Mouse (Mus musculus) spleen, postnatal 36 days (tissue): ENCODE data around the gene Mepce.

Source experiments
- DNase-seq, 2 experiments: peaks; one replicate each; pipeline ENCODE4 v3.0.0; 2022; ENCODE audit warnings: low spot score in 2 of 2, mixed read lengths in 1 of 2

The Mepce gene

GRCm38 (mm10) chr5:137788171-137788570 lies 716 bp upstream of the Mepce start:
- peak in 1 of 2 experiments; percentile 40 for DNase-seq

- peak; percentile 99 to 100 for DNase-seq
Measured at GRCm38 (mm10) chr5:137786109-137786942, 1.1 kb downstream of the Mepce start.

GRCm38 (mm10) chr5:137785164-137786031 lies 2.1 kb downstream of the Mepce start:
- DNase-seq, result peak; percentile 37 to 68

- no peak for DNase-seq
Measured at GRCm38 (mm10) chr5:137784546-137784945, 2.9 kb downstream of the Mepce start.

GRCm38 (mm10) chr5:137783901-137784540 lies 3.4 kb downstream of the Mepce start:
- DNase-seq, result no peak

GRCm38 (mm10) chr5:137782776-137783522 lies 4.5 kb downstream of the Mepce start:
- DNase-seq, result no peak

- no peak for DNase-seq
Measured at GRCm38 (mm10) chr5:137781661-137782060, 5.8 kb downstream of the Mepce start.

- DNase-seq, result peak; percentile 44 to 46
Measured at GRCm38 (mm10) chr5:137779053-137779933, 8.2 kb downstream of the Mepce start.

- DNase-seq, result peak; percentile 94 to 95
Measured at GRCm38 (mm10) chr5:137778635-137779034, 8.8 kb downstream of the Mepce start, which contains the start of gene Ppp1r35. Gene Ppp1r35 (plus strand): TSS chr5:137778849.

GRCm38 (mm10) chr5:137777267-137777845 lies 10.1 kb downstream of the Mepce start:
- no peak for DNase-seq

- peak in 1 of 2 experiments; percentile 37 for DNase-seq
Measured at GRCm38 (mm10) chr5:137776408-137776918, 11.0 kb downstream of the Mepce start.

GRCm38 (mm10) chr5:137775587-137776290 lies 11.7 kb downstream of the Mepce start:
- no peak for DNase-seq

GRCm38 (mm10) chr5:137772755-137773154 lies 14.7 kb downstream of the Mepce start:
- no peak for DNase-seq

GRCm38 (mm10) chr5:137770709-137771108 lies 16.7 kb downstream of the Mepce start:
- DNase-seq, result no peak

- no peak for DNase-seq
Measured at GRCm38 (mm10) chr5:137768475-137768874, 19.0 kb downstream of the Mepce start.

GRCm38 (mm10) chr5:137766270-137766669 lies 21.2 kb downstream of the Mepce start:
- DNase-seq, result no peak

- DNase-seq, result no peak
Measured at GRCm38 (mm10) chr5:137764609-137765340, 22.7 kb downstream of the Mepce start.

GRCm38 (mm10) chr5:137759971-137760412 lies 27.5 kb downstream of the Mepce start:
- peak; percentile 80 to 83 for DNase-seq
